In genomic region chr5:4234505-4234904, GRCm38 (mm10) we compare ENCODE assay signal across 20 mouse cellular contexts. TPM values are rescaled to one million over a fixed set of nuclear protein-coding genes. Genes with fewer than 3 reads are reported as not detected.
A peak's percentile ranks its signal among the peaks of the same experiment; 100 is the strongest.
DNase-seq lines count a peak whose midpoint lies in the region; ATAC-seq and TF ChIP-seq lines count a peak whose summit lies in the region.
"Had no signal": no experiment of that assay in that cellular context is flagged by ENCODE, and none has a peak within 500 bp of the region (broad histone marks: within the 10 kb centered on the region; RNA-seq: fewer than 3 reads in every experiment).

No protein-coding gene starts in this region.

- peak overlapping the region; percentile 12; the same call in 1 of the 2 replicates for H3K27ac ChIP-seq in embryonic fibroblast, embryonic 13.5 days (ENCODE audit: insufficient read depth, low read length)
- H3K27ac ChIP-seq: embryonic facial prominence, embryonic 10.5 days; stomach, embryonic 15.5 days had no signal

- no peak for DNase-seq in frontal cortex, postnatal 14 days (ENCODE audit: low spot score in 2 of 2)
- peak; percentile 21 for DNase-seq in right cerebral cortex, adult 18-20 months
- DNase-seq in right cerebral cortex, postnatal 10 days (ENCODE audit: low spot score in 2 of 2): no peak
- DNase-seq in cerebellum, postnatal 14 days: no peak
- DNase-seq in urinary bladder, postnatal 14 days (ENCODE audit: low spot score): no peak
- DNase-seq in lung, adult 18-20 months: no peak
- DNase-seq: cerebellum, adult 11-12 months; gastrocnemius, postnatal 25 days; kidney, adult 9 months; liver; liver, postnatal 0 days; thymus, adult 2 months had no signal

- ATAC-seq in frontal cortex, adult (ENCODE audit: low TSS enrichment): peak; percentile 94
- ATAC-seq: CD4-positive, CD25-positive, alpha-beta regulatory T cell, adult 4 months; forebrain, embryonic 16.5 days; inflammation-experienced regulatory T-cells, adult 6 months; liver, postnatal 0 days had no signal

- H3K4me1 ChIP-seq in embryonic fibroblast, embryonic 13.5 days (ENCODE audit: control insufficient read depth, insufficient read depth, low read length): no peaks in the 10 kb centered on the region
- H3K4me1 ChIP-seq: embryonic facial prominence, embryonic 10.5 days; stomach, embryonic 15.5 days had no signal

- no peak for TF ChIP-seq POLR2A in embryonic fibroblast, embryonic 13.5 days (IDR thresholded peaks at IDR 0.05; ENCODE audit: low read depth, low read length)

- H3K4me3 ChIP-seq in embryonic fibroblast, embryonic 13.5 days (ENCODE audit: insufficient read depth, low read length): no peak overlapping the region
- H3K4me3 ChIP-seq: embryonic facial prominence, embryonic 10.5 days; erythroblast, embryonic 14.5 days; stomach, embryonic 15.5 days had no signal

- no peak for TF ChIP-seq CTCF in embryonic fibroblast, embryonic 13.5 days (IDR thresholded peaks at IDR 0.05; ENCODE audit: borderline replicate concordance, insufficient read depth, low read length)

RNA-seq across cellular contexts. Expression of gene Mterf1b, which starts 42.3 kb away (rescaled TPM):
- polyA plus RNA-seq in embryonic fibroblast, embryonic 13.5 days (2011; ENCODE audit: insufficient read length, low read depth, missing spikeins): 1.5 and 2.3 TPM in 2 replicates
